Mouse (Mus musculus) C2C12 (cell line): Measurements from ENCODE around the gene Mapkapk2. TPM values are rescaled to one million over a fixed set of nuclear protein-coding genes. Genes with fewer than 3 reads are reported as not detected.
"Not testable (repeated sequence)": the region's sequence is repeated elsewhere in the genome, so short reads cannot be mapped to it uniquely, and the experiment has no call there.

Source experiments
- H3K27me3 ChIP-seq: one replicate; pipeline ENCODE4 v1.6.1; 2011; ENCODE audit not compliant: control insufficient read depth, insufficient read depth, insufficient read length
- H3K36me3 ChIP-seq: one replicate; pipeline ENCODE4 v1.6.1; 2011; ENCODE audit not compliant: control insufficient read depth, insufficient read depth
- H3K4me3 ChIP-seq: one replicate; pipeline ENCODE4 v1.5.1; 2011; ENCODE audit warnings: mild to moderate bottlenecking, control low read depth; ENCODE audit not compliant: poor library complexity, insufficient read depth, severe bottlenecking
- H3K79me2 ChIP-seq: one replicate; pipeline ENCODE4 v1.6.1; 2011; ENCODE audit not compliant: control insufficient read depth, insufficient read depth
- H3K79me3 ChIP-seq: one replicate; pipeline ENCODE4 v1.6.1; 2011; ENCODE audit warnings: low read depth, control low read depth
- H3ac ChIP-seq: one replicate; pipeline ENCODE3; 2011; ENCODE audit warnings: low read depth; ENCODE audit not compliant: control insufficient read depth, insufficient read length
- CEBPB ChIP-seq: IDR thresholded peaks from one replicate; pipeline ENCODE4 v1.6.1; 2011; ENCODE audit warnings: low read depth, mild to moderate bottlenecking, control low read depth, moderate library complexity
- CTCF ChIP-seq: IDR thresholded peaks from one replicate; pipeline ENCODE4 v1.5.1; 2011; ENCODE audit not compliant: control insufficient read depth, insufficient read depth, insufficient read length
- FOSL1 ChIP-seq: IDR thresholded peaks from one replicate; pipeline ENCODE4 v1.8.0; 2011; ENCODE audit warnings: mild to moderate bottlenecking, low read length; ENCODE audit not compliant: poor library complexity, insufficient read depth, severe bottlenecking
- MAX ChIP-seq: IDR thresholded peaks from one replicate; pipeline ENCODE4 v1.6.1; 2011; ENCODE audit warnings: mild to moderate bottlenecking, control low read depth
- MYOD1 ChIP-seq: IDR thresholded peaks from one replicate; pipeline ENCODE4 v1.6.1; 2011; ENCODE audit warnings: low read depth; ENCODE audit not compliant: control insufficient read depth, insufficient read length
- MYOG ChIP-seq: IDR thresholded peaks from one replicate; pipeline ENCODE4 v1.6.1; 2011; ENCODE audit not compliant: control insufficient read depth, insufficient read length; ENCODE audit errors: extremely low read depth
- USF1 ChIP-seq: IDR thresholded peaks from one replicate; pipeline ENCODE4 v1.6.1; 2011; ENCODE audit warnings: low read depth, mild to moderate bottlenecking, control low read depth, moderate library complexity
- polyA plus RNA-seq: library from polyadenylated mRNA; unstranded; fragments of >200 nt; fragmentation: generic; extraction: Trizol; gene quantifications from one replicate; pipeline ENCODE4 v1.2.1, GENCODE M21; 2012; ENCODE audit warnings: missing spikeins

Mapkapk2 gene
- polyA plus RNA-seq, 1 experiment, result 87.0 TPM

GRCm38 (mm10) chr1:131038001-131038400, 59.6 kb downstream of the Mapkapk2 start:
- no peaks in the 10 kb centered on the region for H3K79me2 ChIP-seq
- no peaks in the 10 kb centered on the region for H3K79me3 ChIP-seq
- no peaks in the 10 kb centered on the region for H3K27me3 ChIP-seq
- H3K36me3 ChIP-seq, result no peaks in the 10 kb centered on the region
- H3K4me3 ChIP-seq, result no peak overlapping the region
- peak; percentile 77 for TF ChIP-seq FOSL1
- no peak for TF ChIP-seq MYOD1
- no peak overlapping the region for H3ac ChIP-seq

GRCm38 (mm10) chr1:131031267-131031666, 66.4 kb downstream of the Mapkapk2 start:
- Histone ChIP-seq H3K4me3 (no peak overlapping the region), H3K79me2 (no peaks in the 10 kb centered on the region), H3K27me3 (no peaks in the 10 kb centered on the region), H3ac (no peak overlapping the region), H3K36me3 (no peaks in the 10 kb centered on the region), H3K79me3 (no peaks in the 10 kb centered on the region)
- TF ChIP-seq MYOG (no peak), MYOD1 (no peak), USF1 (no peak), CTCF (no peak), FOSL1 (no peak), CEBPB (no peak), MAX (no peak)

GRCm38 (mm10) chr1:131030261-131030660, 67.4 kb downstream of the Mapkapk2 start:
- Histone ChIP-seq H3K27me3 (no peaks in the 10 kb centered on the region), H3ac (no peak overlapping the region), H3K36me3 (no peaks in the 10 kb centered on the region), H3K4me3 (no peak overlapping the region), H3K79me3 (no peaks in the 10 kb centered on the region), H3K79me2 (no peaks in the 10 kb centered on the region)
- TF ChIP-seq FOSL1 (no peak), USF1 (no peak), MYOG (no peak), MYOD1 (no peak), MAX (no peak), CEBPB (no peak), CTCF (no peak)

- H3K36me3 ChIP-seq, result no peaks in the 10 kb centered on the region
- no peaks in the 10 kb centered on the region for H3K79me3 ChIP-seq
- no peak overlapping the region for H3ac ChIP-seq
- H3K27me3 ChIP-seq, result no peaks in the 10 kb centered on the region
- H3K79me2 ChIP-seq, result no peaks in the 10 kb centered on the region
- TF ChIP-seq USF1 (no peak), MAX (no peak), FOSL1 (no peak), CEBPB (no peak), MYOD1 (no peak), MYOG (no peak), CTCF (no peak)
- H3K4me3 ChIP-seq, result no peak overlapping the region
Measured at GRCm38 (mm10) chr1:131029215-131029614, 68.4 kb downstream of the Mapkapk2 start.

GRCm38 (mm10) chr1:131025843-131026190, 71.8 kb downstream of the Mapkapk2 start:
- TF ChIP-seq FOSL1, result no peak
- TF ChIP-seq MAX, result peak; percentile 15
- no peak for TF ChIP-seq MYOD1
- Histone ChIP-seq H3K79me3 (no peaks in the 10 kb centered on the region), H3K36me3 (no peaks in the 10 kb centered on the region), H3K4me3 (no peak overlapping the region), H3K79me2 (no peaks in the 10 kb centered on the region), H3ac (no peak overlapping the region), H3K27me3 (no peaks in the 10 kb centered on the region)

- Histone ChIP-seq H3K27me3 (no peaks in the 10 kb centered on the region), H3K79me2 (no peaks in the 10 kb centered on the region), H3ac (no peak overlapping the region), H3K79me3 (no peaks in the 10 kb centered on the region), H3K36me3 (no peaks in the 10 kb centered on the region), H3K4me3 (no peak overlapping the region)
- TF ChIP-seq MYOG (no peak), FOSL1 (no peak), CEBPB (no peak)
Measured at GRCm38 (mm10) chr1:131024900-131025842, 72.5 kb downstream of the Mapkapk2 start.

- not testable (repeated sequence) for H3ac ChIP-seq, H3K36me3 ChIP-seq, H3K4me3 ChIP-seq, H3K79me2 ChIP-seq, H3K79me3 ChIP-seq, H3K27me3 ChIP-seq
Measured at GRCm38 (mm10) chr1:131023250-131023858, 74.3 kb downstream of the Mapkapk2 start.
